Mouse (Mus musculus): ENCODE measurements around the gene Tbcb. TPM values are rescaled to one million over a fixed set of nuclear protein-coding genes. Genes with fewer than 3 reads are reported as not detected.
A peak's percentile ranks its signal among the peaks of the same experiment; 100 is the strongest.
"Not testable (repeated sequence)": the region's sequence is repeated elsewhere in the genome, so short reads cannot be mapped to it uniquely, and the experiment has no call there.

Tbcb gene
- polyA plus RNA-seq, 1 experiment from 2014 or later: 44.0 TPM

- Histone ChIP-seq H3K9me3 (replicated peaks) (no peaks in the 10 kb centered on the region), H3K36me3 (replicated peaks) (peaks cover 40% of the 10 kb centered on the region), H3K4me3 (replicated peaks) (peak overlapping the region; percentile 79), H3K9ac (peak overlapping the region; percentile 85), H3K4me1 (replicated peaks) (peaks cover 44% of the 10 kb centered on the region), H3K4me2 (peak overlapping the region; percentile 88), H3K27ac (replicated peaks) (peak overlapping the region; percentile 87), H3K27me3 (no peaks in the 10 kb centered on the region)
- peak; percentile 74 for ATAC-seq (ENCODE audit: insufficient read depth)
- WGBS (ENCODE audit: insufficient replicate concordance): 2% methylated on average over 26 of the region's 26 CpGs
Observed at GRCm38 (mm10) chr7:30193581-30194100, 38.4 kb downstream of the Tbcb start.

- Histone ChIP-seq H3K9ac (peak overlapping the region; percentile 85), H3K36me3 (replicated peaks) (peaks cover 46% of the 10 kb centered on the region), H3K4me1 (replicated peaks) (peaks cover 38% of the 10 kb centered on the region), H3K9me3 (replicated peaks) (no peaks in the 10 kb centered on the region), H3K4me3 (replicated peaks) (peak overlapping the region; percentile 79), H3K27ac (replicated peaks) (peak overlapping the region; percentile 87), H3K4me2 (peak overlapping the region; percentile 88), H3K27me3 (no peaks in the 10 kb centered on the region)
- no peak for ATAC-seq (ENCODE audit: insufficient read depth)
- WGBS (ENCODE audit: insufficient replicate concordance): 54% methylated on average over 9 of the region's 9 CpGs
Observed at GRCm38 (mm10) chr7:30193013-30193412, 39.1 kb downstream of the Tbcb start.

- Histone ChIP-seq H3K4me2 (no peak overlapping the region), H3K9me3 (replicated peaks) (no peaks in the 10 kb centered on the region), H3K27me3 (no peaks in the 10 kb centered on the region), H3K27ac (replicated peaks) (no peak overlapping the region), H3K4me1 (replicated peaks) (peaks cover 37% of the 10 kb centered on the region), H3K9ac (no peak overlapping the region), H3K4me3 (replicated peaks) (no peak overlapping the region), H3K36me3 (replicated peaks) (peaks cover 56% of the 10 kb centered on the region)
- WGBS (ENCODE audit: insufficient replicate concordance): 84% methylated on average over 12 of the region's 12 CpGs
- no peak for ATAC-seq (ENCODE audit: insufficient read depth)
Observed at GRCm38 (mm10) chr7:30192088-30192487, 40.0 kb downstream of the Tbcb start.

GRCm38 (mm10) chr7:30189116-30189491 is 43.0 kb downstream of the Tbcb start:
- Histone ChIP-seq H3K27ac (replicated peaks) (no peak overlapping the region), H3K4me3 (replicated peaks) (no peak overlapping the region), H3K4me1 (replicated peaks) (peaks cover 24% of the 10 kb centered on the region), H3K9ac (no peak overlapping the region), H3K9me3 (replicated peaks) (no peaks in the 10 kb centered on the region), H3K36me3 (replicated peaks) (peaks cover 75% of the 10 kb centered on the region), H3K4me2 (no peak overlapping the region), H3K27me3 (no peaks in the 10 kb centered on the region)
- no peak for ATAC-seq (ENCODE audit: insufficient read depth)
- WGBS (ENCODE audit: insufficient replicate concordance): 71% methylated on average over 4 of the region's 4 CpGs

- H3K4me3 ChIP-seq (replicated peaks): no peak overlapping the region
- H3K4me2 ChIP-seq: no peak overlapping the region
- peaks cover 75% of the 10 kb centered on the region for H3K36me3 ChIP-seq (replicated peaks)
- H3K9ac ChIP-seq: no peak overlapping the region
- no peak overlapping the region for H3K27ac ChIP-seq (replicated peaks)
- peaks cover 24% of the 10 kb centered on the region for H3K4me1 ChIP-seq (replicated peaks)
- H3K9me3 ChIP-seq (replicated peaks): no peaks in the 10 kb centered on the region
- no peak for ATAC-seq (ENCODE audit: insufficient read depth)
- WGBS (ENCODE audit: insufficient replicate concordance): 76% methylated on average over 12 of the region's 12 CpGs
- H3K27me3 ChIP-seq: no peaks in the 10 kb centered on the region
Observed at GRCm38 (mm10) chr7:30188344-30189115, 43.5 kb downstream of the Tbcb start.

- H3K4me1 ChIP-seq (replicated peaks): peaks cover 17% of the 10 kb centered on the region
- H3K4me3 ChIP-seq (replicated peaks): no peak overlapping the region
- no peak overlapping the region for H3K9ac ChIP-seq
- 74% methylated on average over 13 of the region's 13 CpGs for WGBS (ENCODE audit: insufficient replicate concordance)
- H3K36me3 ChIP-seq (replicated peaks): peaks cover 45% of the 10 kb centered on the region
- H3K27me3 ChIP-seq: no peaks in the 10 kb centered on the region
- ATAC-seq (ENCODE audit: insufficient read depth): no peak
- no peaks in the 10 kb centered on the region for H3K9me3 ChIP-seq (replicated peaks)
- H3K27ac ChIP-seq (replicated peaks): no peak overlapping the region
- peak overlapping the region; percentile 66; the same call in 1 of the 2 replicates for H3K4me2 ChIP-seq
Observed at GRCm38 (mm10) chr7:30184641-30185348, 47.3 kb downstream of the Tbcb start.

GRCm38 (mm10) chr7:30183879-30184289 is 48.2 kb downstream of the Tbcb start, which contains the start of gene Cox7a1:
Gene Cox7a1, plus strand, starts transcription at chr7:30184144.
- Histone ChIP-seq H3K27ac (replicated peaks) (0 out of 2 replicates have a peak within 1 kb of the TSS, but pooled peaks have one; percentile 2), H3K4me1 (replicated peaks) (peaks cover 17% of the 10 kb centered on the region), H3K9ac (no peak within 1 kb of the TSS), H3K4me2 (peak within 1 kb of the TSS; percentile 66), H3K27me3 (no peaks in the 10 kb centered on the region), H3K36me3 (replicated peaks) (peaks cover 38% of the 10 kb centered on the region), H3K4me3 (replicated peaks) (peak within 1 kb of the TSS; percentile 37), H3K9me3 (replicated peaks) (no peaks in the 10 kb centered on the region)
- 0% methylated on average over 11 of the region's 11 CpGs for WGBS (ENCODE audit: insufficient replicate concordance)
- ATAC-seq (ENCODE audit: insufficient read depth): peak; percentile 84

- peaks cover 17% of the 10 kb centered on the region for H3K4me1 ChIP-seq (replicated peaks)
- H3K9ac ChIP-seq; ATAC-seq (ENCODE audit: insufficient read depth); H3K4me3 ChIP-seq (replicated peaks); H3K27ac ChIP-seq (replicated peaks); H3K27me3 ChIP-seq; H3K9me3 ChIP-seq (replicated peaks): not testable (repeated sequence)
- WGBS (ENCODE audit: insufficient replicate concordance): 68% methylated on average over 7 of the region's 7 CpGs
- H3K4me2 ChIP-seq: peak overlapping the region; percentile 66
- H3K36me3 ChIP-seq (replicated peaks): peaks cover 33% of the 10 kb centered on the region
Observed at GRCm38 (mm10) chr7:30183189-30183588, 48.9 kb downstream of the Tbcb start.

- H3K9ac ChIP-seq; H3K9me3 ChIP-seq (replicated peaks); H3K4me3 ChIP-seq (replicated peaks); ATAC-seq (ENCODE audit: insufficient read depth); H3K27me3 ChIP-seq; H3K4me2 ChIP-seq; H3K27ac ChIP-seq (replicated peaks): not testable (repeated sequence)
- WGBS (ENCODE audit: insufficient replicate concordance): 81% methylated on average over 10 of the region's 10 CpGs
- Histone ChIP-seq H3K36me3 (replicated peaks) (peaks cover 27% of the 10 kb centered on the region), H3K4me1 (replicated peaks) (peaks cover 17% of the 10 kb centered on the region)
Observed at GRCm38 (mm10) chr7:30181929-30182328, 50.1 kb downstream of the Tbcb start.

- Histone ChIP-seq H3K9ac (no peak overlapping the region), H3K4me2 (no peak overlapping the region), H3K9me3 (replicated peaks) (no peaks in the 10 kb centered on the region), H3K4me1 (replicated peaks) (peaks cover 17% of the 10 kb centered on the region), H3K36me3 (replicated peaks) (peaks cover 21% of the 10 kb centered on the region), H3K27ac (replicated peaks) (no peak overlapping the region), H3K4me3 (replicated peaks) (no peak overlapping the region), H3K27me3 (no peaks in the 10 kb centered on the region)
- 1% methylated on average over 4 of the region's 4 CpGs for WGBS (ENCODE audit: insufficient replicate concordance)
- no peak for ATAC-seq (ENCODE audit: insufficient read depth)
Observed at GRCm38 (mm10) chr7:30181308-30181707, 50.8 kb downstream of the Tbcb start.

GRCm38 (mm10) chr7:30178256-30178655 is 53.8 kb downstream of the Tbcb start:
- no peaks in the 10 kb centered on the region for H3K9me3 ChIP-seq (replicated peaks)
- no peaks in the 10 kb centered on the region for H3K4me1 ChIP-seq (replicated peaks)
- peaks cover 9% of the 10 kb centered on the region for H3K36me3 ChIP-seq (replicated peaks)
- H3K27me3 ChIP-seq: no peaks in the 10 kb centered on the region
- no peak overlapping the region for H3K27ac ChIP-seq (replicated peaks)
- H3K4me2 ChIP-seq: no peak overlapping the region
- H3K4me3 ChIP-seq (replicated peaks): no peak overlapping the region
- H3K9ac ChIP-seq: no peak overlapping the region
- 76% methylated on average over 11 of the region's 11 CpGs for WGBS (ENCODE audit: insufficient replicate concordance)
- no peak for ATAC-seq (ENCODE audit: insufficient read depth)

Measured in liver, embryonic 15.5 days (tissue).